Mouse (Mus musculus) left cerebral cortex, postnatal 4 days (tissue): ENCODE measurements at regions not wholly inside any gene's neighbourhood (a gene's known extent, or its start where the extent isn't known, plus 50 kb on each side); places are given as distances from the start of the nearest gene placed in this dataset.
A peak's percentile ranks its signal among the peaks of the same experiment; 100 is the strongest.

Experiments
- DNase-seq: peaks from one replicate; pipeline ENCODE4 v3.0.0-alpha.2; 2022
- intact Hi-C: fragments of 180-260 bp; cut with DNase I; formaldehyde crosslinking; loops from one replicate; pipeline ENCODE4 v1.15.1; 2025

GRCm38 (mm10) chr7:90058636-90059035, 71.4 kb upstream of the Picalm start:
- intact Hi-C loops = no loop called here
- no peak for DNase-seq

GRCm38 (mm10) chr7:90059249-90059628, 70.8 kb upstream of the Picalm start:
- intact Hi-C loops = no loop called here
- no peak for DNase-seq

- intact Hi-C loops = no loop called here
- DNase-seq = no peak
These were observed 70.2 kb upstream of the Picalm start for GRCm38 (mm10) chr7:90059629-90060301.

GRCm38 (mm10) chr7:90060343-90061175, 69.5 kb upstream of the Picalm start:
- no peak for DNase-seq
- intact Hi-C loops = no loop called here

- intact Hi-C loops = no loop called here
These were observed 68.3 kb upstream of the Picalm start for GRCm38 (mm10) chr7:90061701-90062100.

GRCm38 (mm10) chr7:90062874-90063273, 67.1 kb upstream of the Picalm start:
- no peak for DNase-seq
- intact Hi-C loops = no loop called here

More at GRCm38 (mm10) chr7:90061701-90062100, 68.3 kb upstream of the Picalm start:
- no peak for DNase-seq

GRCm38 (mm10) chr7:90064198-90064597, 65.8 kb upstream of the Picalm start:
- intact Hi-C loops = no loop called here
- DNase-seq = no peak

- no peak for DNase-seq
- intact Hi-C loops = no loop called here
These were observed 64.6 kb upstream of the Picalm start for GRCm38 (mm10) chr7:90065269-90065955.

GRCm38 (mm10) chr7:90066275-90066674, 63.7 kb upstream of the Picalm start:
- no peak for DNase-seq
- intact Hi-C loops = no loop called here

GRCm38 (mm10) chr7:90067961-90068665, 61.9 kb upstream of the Picalm start:
- intact Hi-C loops = no loop called here
- no peak for DNase-seq

- no peak for DNase-seq
- intact Hi-C loops = no loop called here
These were observed 59.7 kb upstream of the Picalm start for GRCm38 (mm10) chr7:90070267-90070666.

GRCm38 (mm10) chr7:90073865-90074264, 56.1 kb upstream of the Picalm start:
- intact Hi-C loops = no loop called here
- DNase-seq = no peak

- intact Hi-C loops = no loop called here
- peak; percentile 53 for DNase-seq
These were observed 55.4 kb upstream of the Picalm start for GRCm38 (mm10) chr7:90074592-90074991.

GRCm38 (mm10) chr7:90077565-90077964, 52.4 kb upstream of the Picalm start:
- intact Hi-C loops = no loop called here
- no peak for DNase-seq

GRCm38 (mm10) chr7:90080083-90080772, 49.8 kb upstream of the Picalm start:
- no peak for DNase-seq
- intact Hi-C loops = no loop called here
